ENCODE assay signal across 8 mouse cellular contexts in the genomic region with DNA sequence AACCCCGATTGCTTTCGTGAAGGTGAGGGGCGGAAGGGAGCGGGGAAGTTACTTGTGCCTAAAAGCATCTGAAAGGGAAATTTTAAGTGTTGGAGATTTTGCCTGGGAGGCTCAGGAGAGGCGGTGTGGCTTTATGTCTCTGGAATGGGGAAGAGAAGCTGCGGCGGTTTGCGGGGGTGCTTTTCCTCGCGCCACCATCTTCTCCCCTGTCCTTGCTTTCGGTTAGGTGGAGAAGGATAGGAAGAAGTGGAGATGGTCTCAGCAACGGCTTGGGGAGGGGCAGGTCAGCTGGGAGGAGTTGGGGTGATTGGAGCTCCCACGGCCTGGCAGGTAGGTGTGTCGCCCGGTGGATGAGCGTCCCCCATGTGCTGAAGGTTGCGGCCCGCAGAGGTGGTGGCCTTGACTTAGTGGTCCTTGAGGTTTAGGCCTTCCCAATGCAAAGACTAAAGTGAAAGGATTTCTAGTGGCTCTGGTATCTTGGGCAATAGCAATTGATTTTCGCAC. TPM values are rescaled to one million over a fixed set of nuclear protein-coding genes. Genes with fewer than 3 reads are reported as not detected.
DNase-seq lines count a peak whose midpoint lies in the region; ATAC-seq and TF ChIP-seq lines count a peak whose summit lies in the region.

No protein-coding gene starts in this region.

- ATAC-seq in kidney, embryonic 15.5 days (replicated peaks; ENCODE audit: low FRiP score): no peak
- ATAC-seq in forebrain, embryonic 16.5 days: no peak
- no peak for ATAC-seq in limb, embryonic 11.5 days (ENCODE audit: insufficient number of reproducible peaks, low FRiP score, low TSS enrichment, low read depth)
- ATAC-seq in midbrain, embryonic 13.5 days: 0 out of 2 replicates have a peak, but pooled peaks have one; percentile 1

- peak overlapping the region; percentile 99 for H3K27ac ChIP-seq in kidney, embryonic 15.5 days
- peak overlapping the region; percentile 60 for H3K27ac ChIP-seq in ES-Bruce4 (ENCODE audit: insufficient read depth, low read length)
- H3K27ac ChIP-seq in brown adipose tissue, adult 24 weeks (replicated peaks; ENCODE audit: low read depth, low read length): peak overlapping the region; percentile 72
- H3K27ac ChIP-seq in forebrain, embryonic 16.5 days (ENCODE audit: low read length): peak overlapping the region; percentile 100
- peak overlapping the region; percentile 96; the same call in 1 of the 2 replicates for H3K27ac ChIP-seq in limb, embryonic 11.5 days (replicated peaks; ENCODE audit: low read depth, low read length)
- peak overlapping the region; percentile 99 for H3K27ac ChIP-seq in midbrain, embryonic 13.5 days

- H3K4me1 ChIP-seq in kidney, embryonic 15.5 days: peaks cover 34% of the 10 kb centered on the region
- H3K4me1 ChIP-seq in ES-Bruce4 (ENCODE audit: control insufficient read depth, insufficient read depth, low read length): peaks cover 5% of the 10 kb centered on the region
- H3K4me1 ChIP-seq in brown adipose tissue, adult 24 weeks (ENCODE audit: control insufficient read depth, insufficient read depth, insufficient read length, low read length): peaks cover 4% of the 10 kb centered on the region
- H3K4me1 ChIP-seq in forebrain, embryonic 16.5 days (replicated peaks; ENCODE audit: control insufficient read depth, insufficient read depth, low read length): peaks cover 43% of the 10 kb centered on the region
- peaks cover 2% of the 10 kb centered on the region; the same call in 1 of the 2 replicates for H3K4me1 ChIP-seq in limb, embryonic 11.5 days (ENCODE audit: control insufficient read depth, insufficient read depth, low read length)
- H3K4me1 ChIP-seq in midbrain, embryonic 13.5 days (replicated peaks): peaks cover 58% of the 10 kb centered on the region

- peaks cover 29% of the 10 kb centered on the region for H3K36me3 ChIP-seq in kidney, embryonic 15.5 days
- peaks cover 28% of the 10 kb centered on the region for H3K36me3 ChIP-seq in ES-Bruce4 (ENCODE audit: control insufficient read depth, insufficient read depth, low read length, poor library complexity, severe bottlenecking)
- H3K36me3 ChIP-seq in forebrain, embryonic 16.5 days (ENCODE audit: control insufficient read depth, insufficient read depth): peaks cover 4% of the 10 kb centered on the region; the same call in 1 of the 2 replicates
- H3K36me3 ChIP-seq in limb, embryonic 11.5 days (ENCODE audit: control insufficient read depth, insufficient read depth, low read length): peaks cover 6% of the 10 kb centered on the region
- peaks cover 12% of the 10 kb centered on the region for H3K36me3 ChIP-seq in midbrain, embryonic 13.5 days

- WGBS in kidney, embryonic 15.5 days: 1% methylated on average over 19 of the region's 19 CpGs
- WGBS in forebrain, embryonic 16.5 days: 1% methylated on average over 19 of the region's 19 CpGs
- WGBS in limb, embryonic 11.5 days: 1% methylated on average over 19 of the region's 19 CpGs
- under 1% methylated on average over 19 of the region's 19 CpGs for WGBS in midbrain, embryonic 13.5 days

- peak overlapping the region; percentile 88 for H3K4me2 ChIP-seq in kidney, embryonic 15.5 days
- peak overlapping the region; percentile 70 for H3K4me2 ChIP-seq in forebrain, embryonic 16.5 days (ENCODE audit: low read length)
- H3K4me2 ChIP-seq in limb, embryonic 11.5 days (ENCODE audit: low read depth, severe bottlenecking): peak overlapping the region; percentile 77
- H3K4me2 ChIP-seq in midbrain, embryonic 13.5 days (replicated peaks): peak overlapping the region; percentile 79

- DNase-seq in kidney, adult 18-20 months: no peak
- no peak for DNase-seq in limb, embryonic 11.5 days (ENCODE audit: low spot score)
- no peak for DNase-seq in spleen, adult 18-20 months

- no peaks in the 10 kb centered on the region for H3K27me3 ChIP-seq in kidney, embryonic 15.5 days
- H3K27me3 ChIP-seq in ES-Bruce4 (ENCODE audit: control insufficient read depth, insufficient read depth, low read length, poor library complexity, severe bottlenecking): no peaks in the 10 kb centered on the region
- no peaks in the 10 kb centered on the region for H3K27me3 ChIP-seq in forebrain, embryonic 16.5 days (replicated peaks; ENCODE audit: control insufficient read depth, insufficient read depth, low read length)
- H3K27me3 ChIP-seq in limb, embryonic 11.5 days (ENCODE audit: control insufficient read depth, insufficient read depth, low read length): no peaks in the 10 kb centered on the region
- no peaks in the 10 kb centered on the region for H3K27me3 ChIP-seq in midbrain, embryonic 13.5 days

- H3K4me3 ChIP-seq in kidney, embryonic 15.5 days (replicated peaks): peak overlapping the region; percentile 97
- peak overlapping the region; percentile 91 for H3K4me3 ChIP-seq in ES-Bruce4 (ENCODE audit: low read depth, low read length)
- peak overlapping the region; percentile 93 for H3K4me3 ChIP-seq in brown adipose tissue, adult 24 weeks (ENCODE audit: insufficient read depth, low read depth, low read length)
- peak overlapping the region; percentile 97 for H3K4me3 ChIP-seq in forebrain, embryonic 16.5 days (replicated peaks; ENCODE audit: low read length)
- H3K4me3 ChIP-seq in limb, embryonic 11.5 days (ENCODE audit: low read depth, low read length): peak overlapping the region; percentile 98
- peak overlapping the region; percentile 95 for H3K4me3 ChIP-seq in midbrain, embryonic 13.5 days (replicated peaks)

- H3K9me3 ChIP-seq in kidney, embryonic 15.5 days (replicated peaks): no peaks in the 10 kb centered on the region
- H3K9me3 ChIP-seq in ES-Bruce4 (replicated peaks; ENCODE audit: control insufficient read depth, insufficient read depth, low read length, poor library complexity, severe bottlenecking): no peaks in the 10 kb centered on the region
- no peaks in the 10 kb centered on the region for H3K9me3 ChIP-seq in forebrain, embryonic 16.5 days (ENCODE audit: control insufficient read depth, low read length)
- H3K9me3 ChIP-seq in limb, embryonic 11.5 days (ENCODE audit: control insufficient read depth, low read length): no peaks in the 10 kb centered on the region
- H3K9me3 ChIP-seq in midbrain, embryonic 13.5 days: no peaks in the 10 kb centered on the region

- no peak for TF ChIP-seq EP300 in ES-Bruce4 (IDR thresholded peaks at IDR 0.05; ENCODE audit: insufficient read depth, low read depth, low read length)

- no peak for TF ChIP-seq CTCF in ES-Bruce4 (IDR thresholded peaks at IDR 0.05; ENCODE audit: low read depth, low read length)

- H3K9ac ChIP-seq in kidney, embryonic 15.5 days: peak overlapping the region; percentile 100
- peak overlapping the region; percentile 98 for H3K9ac ChIP-seq in ES-Bruce4 (ENCODE audit: low read depth, poor library complexity, severe bottlenecking)
- peak overlapping the region; percentile 100 for H3K9ac ChIP-seq in forebrain, embryonic 16.5 days (replicated peaks; ENCODE audit: low read depth, low read length)
- peak overlapping the region; percentile 99 for H3K9ac ChIP-seq in limb, embryonic 11.5 days (ENCODE audit: low read length)
- H3K9ac ChIP-seq in midbrain, embryonic 13.5 days (replicated peaks): peak overlapping the region; percentile 100

- TF ChIP-seq POLR2A in ES-Bruce4 (IDR thresholded peaks at IDR 0.05; ENCODE audit: insufficient read depth, low read length): no peak

RNA-seq across cellular contexts. Expression of gene Enoph1, which starts 0.5 kb away (rescaled TPM):
- 48.1 and 48.7 TPM in 2 replicates for polyA plus RNA-seq in kidney, embryonic 15.5 days (2015; fragmentation: Nextera tagmentation; extraction: Ambion mirVana)
- 43.4 and 50.6 TPM in 2 replicates for polyA plus RNA-seq in ES-Bruce4 (2011; ENCODE audit: insufficient read depth, insufficient read length, low read depth, missing spikeins)
- 6.6 and 7.1 TPM in 2 replicates for polyA plus RNA-seq in brown adipose tissue, adult 24 weeks (2012; ENCODE audit: insufficient read depth, insufficient read length, missing spikeins)
- 68.0 and 69.1 TPM in 2 replicates for polyA plus RNA-seq in forebrain, embryonic 16.5 days (2015; fragmentation: Nextera tagmentation; extraction: Ambion mirVana)
- polyA plus RNA-seq in limb, embryonic 11.5 days (2014; fragmentation: Nextera tagmentation; extraction: Ambion mirVana): 57.4 and 58.7 TPM in 2 replicates
- polyA plus RNA-seq in midbrain, embryonic 13.5 days (2015; fragmentation: Nextera tagmentation; extraction: Ambion mirVana): 39.4 and 40.5 TPM in 2 replicates

RNA-seq across cellular contexts. Expression of gene Hnrnpdl, which starts 0.9 kb away (rescaled TPM):
- 168 and 169 TPM in 2 replicates for polyA plus RNA-seq in kidney, embryonic 15.5 days (2015; fragmentation: Nextera tagmentation; extraction: Ambion mirVana)
- polyA plus RNA-seq in ES-Bruce4 (2011; ENCODE audit: insufficient read depth, insufficient read length, low read depth, missing spikeins): 327 and 346 TPM in 2 replicates
- polyA plus RNA-seq in brown adipose tissue, adult 24 weeks (2012; ENCODE audit: insufficient read depth, insufficient read length, missing spikeins): 37.4 and 60.5 TPM in 2 replicates
- 246 and 250 TPM in 2 replicates for polyA plus RNA-seq in forebrain, embryonic 16.5 days (2015; fragmentation: Nextera tagmentation; extraction: Ambion mirVana)
- 254 and 268 TPM in 2 replicates for polyA plus RNA-seq in limb, embryonic 11.5 days (2014; fragmentation: Nextera tagmentation; extraction: Ambion mirVana)
- polyA plus RNA-seq in midbrain, embryonic 13.5 days (2015; fragmentation: Nextera tagmentation; extraction: Ambion mirVana): 270 and 276 TPM in 2 replicates
